Mouse (Mus musculus) embryonic fibroblast, embryonic 13.5 days (primary cell): ENCODE results near the gene Mtss1l.

Experiments used
- CTCF ChIP-seq: IDR thresholded peaks from 2 replicates; pipeline ENCODE4 v1.5.1; 2011; ENCODE audit warnings: mild to moderate bottlenecking, control low read depth, low read length, moderate library complexity, borderline replicate concordance; ENCODE audit not compliant: insufficient read depth
- POLR2A ChIP-seq: IDR thresholded peaks from 2 replicates; pipeline ENCODE4 v1.6.1; 2011; ENCODE audit warnings: low read depth, mild to moderate bottlenecking, control low read depth, low read length, moderate library complexity

DNA sequence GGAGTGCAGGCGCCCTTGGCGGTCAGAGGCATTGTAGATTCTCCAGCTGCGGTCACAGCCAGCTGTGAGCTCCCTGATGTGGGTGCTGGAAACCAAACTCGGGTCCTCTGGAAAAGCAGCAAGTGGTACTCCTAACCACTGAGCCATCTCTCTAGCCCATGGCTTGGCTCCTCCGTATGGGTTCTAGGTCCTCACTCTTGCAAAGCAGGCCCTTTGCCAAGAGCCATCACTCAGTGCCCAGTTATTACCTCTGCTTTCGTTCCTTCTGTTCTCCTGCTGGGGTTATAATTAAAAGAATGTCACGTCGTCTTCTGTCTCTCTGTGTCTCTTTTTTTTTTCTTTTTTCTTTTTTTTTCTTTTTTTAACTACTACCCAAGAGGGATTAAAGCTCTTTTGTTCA, 11.8 kb downstream of the Mtss1l start:
- TF ChIP-seq CTCF (no peak), POLR2A (no peak)
